Mouse (Mus musculus) megakaryocyte-erythroid progenitor cell, adult 5-6 weeks (primary cell): ENCODE measurements around the gene Flna. TPM values are rescaled to one million over a fixed set of nuclear protein-coding genes. Genes with fewer than 3 reads are reported as not detected.

Source experiments
- ATAC-seq: replicated peaks from 2 replicates; pipeline ENCODE4 v1.8.0; 2016; ENCODE audit warnings: mild to moderate bottlenecking, inconsistent platforms; ENCODE audit not compliant: severe bottlenecking, poor library complexity, low FRiP score, low TSS enrichment
- total RNA-seq, 2 experiments: library from RNA; stranded (forward) in 1 of 2; stranded (reverse) in 1 of 2; fragments of 200-1000, 215-1000 nt in 1 of 2; fragments of >200 nt in 1 of 2; fragmentation: Nextera tagmentation in 1 of 2; gene quantifications; 2 replicates each; pipeline ENCODE4 v1.2.3; 2014 to 2017

Flna gene
- total RNA-seq (2014; fragmentation: Nextera tagmentation), result 118 and 156 TPM in 2 replicates
- 299 and 337 TPM in 2 replicates for total RNA-seq (2017)

GRCm38 (mm10) chrX:74249615-74250014, at the start of gene Flna:
TSS of gene Flna (minus strand) at chrX:74249820.
- no peak for ATAC-seq

DNA sequence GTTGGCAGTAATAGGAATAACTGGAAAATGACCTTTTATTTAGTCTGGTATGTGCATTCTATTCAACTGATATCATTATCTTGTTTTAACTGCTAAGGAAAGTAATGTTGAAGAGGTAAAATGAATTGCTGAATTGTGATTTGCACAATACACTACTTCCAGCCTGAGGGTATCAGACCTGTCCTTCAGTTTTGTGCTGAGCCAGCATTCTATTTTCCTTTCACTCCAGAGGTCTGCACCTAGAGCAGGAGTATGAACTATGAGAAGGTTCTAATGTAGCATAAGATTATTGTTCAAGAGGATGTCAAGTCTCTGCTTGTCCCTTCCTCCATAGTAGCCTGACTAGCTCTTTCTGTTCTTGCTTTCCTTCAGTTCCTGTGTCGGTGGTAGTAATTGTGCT, 48.7 kb upstream of the Flna start:
- no peak for ATAC-seq

- ATAC-seq, result peak; percentile 99
These were observed 47.2 kb upstream of the Flna start, which contains the start of gene Atp6ap1 for GRCm38 (mm10) chrX:74296538-74297448. TSS of gene Atp6ap1 (plus strand) at chrX:74297097.

GRCm38 (mm10) chrX:74293431-74293830, 43.8 kb upstream of the Flna start:
- no peak for ATAC-seq

- ATAC-seq, result no peak
These were observed 33.4 kb upstream of the Flna start for GRCm38 (mm10) chrX:74283092-74283437.

DNA sequence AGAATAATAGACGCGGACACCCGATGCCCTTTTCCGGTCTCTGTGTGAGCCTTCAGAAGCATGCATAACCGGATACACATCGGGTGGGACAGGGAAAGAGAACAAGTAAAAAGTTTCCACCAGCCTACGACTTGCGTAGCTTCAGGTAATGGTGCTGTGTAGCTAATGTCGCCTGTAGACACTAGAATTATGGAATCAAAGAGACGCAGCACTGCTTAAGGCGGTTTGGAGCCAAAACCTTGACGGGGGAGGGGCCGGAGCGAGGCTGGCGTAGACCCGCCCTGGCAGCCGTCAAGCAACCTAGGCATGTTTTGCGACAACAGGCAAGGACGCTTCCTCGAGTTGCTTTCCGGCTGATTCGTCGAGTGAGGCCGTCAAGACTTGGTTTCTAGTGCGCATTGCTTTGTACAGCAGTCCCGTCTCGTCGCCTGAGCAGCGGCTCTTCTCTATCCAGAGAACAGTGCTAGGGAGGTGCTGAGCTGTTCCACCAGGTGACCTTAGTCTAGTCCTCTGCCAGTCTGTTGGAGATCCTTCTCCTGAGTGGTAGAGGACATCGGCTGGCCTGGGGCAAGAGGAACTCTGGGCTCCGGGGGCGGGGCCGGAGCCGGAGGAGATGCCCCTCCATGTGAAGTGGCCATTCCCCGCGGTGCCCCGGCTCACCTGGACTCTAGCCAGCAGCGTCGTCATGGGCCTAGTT, 32.9 kb upstream of the Flna start:
- peak; percentile 68 for ATAC-seq

DNA sequence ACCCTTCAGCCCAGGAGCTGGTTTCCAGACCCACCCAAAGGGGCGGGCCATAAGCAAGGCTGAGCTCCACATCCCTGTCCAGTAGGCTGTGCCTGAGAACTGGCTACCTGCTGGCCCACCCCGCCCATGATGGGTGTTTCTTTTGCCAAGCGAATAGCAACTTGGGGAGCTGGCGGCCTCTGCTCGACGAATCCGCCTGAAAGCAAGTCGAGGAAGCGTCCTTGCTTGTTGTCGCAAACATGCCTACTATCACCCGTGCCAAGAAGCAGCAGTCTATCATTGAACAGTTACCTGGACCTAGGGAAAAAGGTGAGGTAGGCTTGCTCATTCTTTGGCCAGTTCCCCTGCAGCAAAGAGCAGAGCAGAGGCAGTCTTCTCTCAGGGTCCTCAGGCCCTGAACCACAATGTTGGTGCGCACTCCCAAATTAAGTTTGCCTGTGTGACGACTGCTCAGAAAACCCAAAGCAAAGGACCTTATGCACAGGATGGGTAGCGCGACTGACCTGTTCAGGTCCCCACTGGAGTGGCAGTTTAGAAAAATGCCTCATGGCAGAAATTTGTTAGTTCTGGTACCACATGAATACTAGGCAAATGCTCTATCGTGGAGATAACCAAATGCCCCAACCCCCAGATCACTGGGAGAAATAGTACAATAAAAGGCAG, 32.2 kb upstream of the Flna start, which contains the start of the genes Taz and Dnase1l1:
Gene Taz (plus strand): TSS at position 181 of the 663 bp plus-strand sequence.
Gene Dnase1l1 (minus strand): TSS at position 606 of the 663 bp plus-strand sequence.
- ATAC-seq, result peak; percentile 94

DNA sequence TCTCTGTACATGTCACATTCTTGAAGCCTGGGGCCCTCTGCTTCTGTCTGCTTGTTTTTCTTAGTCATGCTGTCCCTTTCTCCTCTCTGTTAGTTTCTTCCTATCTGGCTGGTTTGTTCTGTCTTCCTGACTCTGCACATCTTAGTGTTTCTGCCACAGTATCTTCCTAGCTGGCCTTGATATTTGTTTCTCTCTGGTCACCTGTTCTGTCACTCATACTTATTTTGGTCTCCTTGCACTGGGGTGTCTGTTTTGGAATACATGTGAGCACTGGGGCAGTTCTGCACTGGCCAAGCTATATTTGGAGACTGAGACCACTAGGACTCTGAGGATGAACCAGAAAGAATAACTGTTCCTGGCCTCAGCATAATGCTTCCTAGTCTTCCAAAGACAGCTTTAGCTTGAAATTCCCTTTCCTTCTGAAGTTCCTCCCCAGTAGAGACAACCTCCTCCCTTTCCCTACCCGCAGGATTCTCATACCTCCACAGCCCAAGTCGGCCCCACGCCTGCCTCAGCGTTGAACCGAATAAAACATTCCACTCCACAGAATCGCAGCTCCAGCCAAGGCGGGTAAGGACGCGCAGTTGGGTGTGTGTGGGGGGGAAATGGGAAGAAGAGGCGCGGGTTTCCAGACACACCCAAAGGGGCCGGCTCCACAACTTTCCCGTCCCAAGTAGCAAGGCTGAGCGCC, 31.6 kb upstream of the Flna start:
- no peak for ATAC-seq

DNA sequence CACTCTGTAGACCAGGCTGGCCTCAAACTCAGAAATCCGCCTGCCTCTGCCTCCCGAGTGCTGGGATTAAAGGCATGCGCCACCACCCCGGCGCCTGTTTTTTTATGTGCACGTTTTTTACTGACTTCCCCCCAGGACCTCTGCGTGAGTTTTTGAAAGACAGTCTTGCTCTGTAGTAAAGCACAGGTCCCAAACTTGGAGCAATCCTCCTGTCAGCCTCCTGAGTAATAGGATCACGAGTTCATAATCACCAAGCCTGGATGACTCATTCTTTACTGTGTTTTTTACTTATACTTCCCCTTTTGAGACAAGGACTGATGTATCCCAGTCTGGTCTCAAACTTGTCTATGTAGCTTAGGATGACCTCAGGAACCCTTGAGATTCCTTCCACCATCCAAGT, 28.3 kb upstream of the Flna start:
- no peak for ATAC-seq

GRCm38 (mm10) chrX:74273422-74274322, 24.1 kb upstream of the Flna start:
- no peak for ATAC-seq

DNA sequence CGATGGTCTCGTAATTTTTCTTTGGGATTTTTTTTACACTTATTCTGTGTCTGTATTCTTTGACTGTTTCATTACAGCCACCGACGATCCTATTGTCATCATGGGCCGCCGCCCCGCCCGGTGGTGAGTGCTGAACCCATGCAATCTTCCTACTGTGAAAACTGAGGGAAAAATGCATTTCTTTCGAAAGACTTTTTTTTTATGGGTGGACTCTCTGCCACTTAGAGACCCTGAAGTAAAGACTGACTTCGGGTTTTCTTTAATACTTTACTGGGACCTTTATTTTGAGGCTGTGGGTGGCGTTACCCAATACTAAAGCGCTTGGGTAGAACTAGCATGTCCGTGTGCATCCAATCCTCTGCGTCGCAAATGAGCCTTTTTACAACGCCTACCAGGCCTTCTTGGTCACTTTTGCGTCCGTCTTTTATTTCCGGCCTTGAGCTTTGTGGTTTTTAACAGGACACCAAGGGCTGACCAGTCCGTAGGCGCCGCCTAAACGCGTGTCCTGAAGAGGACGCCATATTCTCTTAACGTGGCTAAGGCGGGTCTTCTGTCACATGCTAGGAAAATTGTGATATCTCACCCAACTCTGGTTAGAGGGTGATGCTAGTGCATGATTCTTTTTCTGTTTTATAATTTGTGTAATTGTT, 21.4 kb upstream of the Flna start:
- no peak; the same call in 1 of the 2 replicates for ATAC-seq

DNA sequence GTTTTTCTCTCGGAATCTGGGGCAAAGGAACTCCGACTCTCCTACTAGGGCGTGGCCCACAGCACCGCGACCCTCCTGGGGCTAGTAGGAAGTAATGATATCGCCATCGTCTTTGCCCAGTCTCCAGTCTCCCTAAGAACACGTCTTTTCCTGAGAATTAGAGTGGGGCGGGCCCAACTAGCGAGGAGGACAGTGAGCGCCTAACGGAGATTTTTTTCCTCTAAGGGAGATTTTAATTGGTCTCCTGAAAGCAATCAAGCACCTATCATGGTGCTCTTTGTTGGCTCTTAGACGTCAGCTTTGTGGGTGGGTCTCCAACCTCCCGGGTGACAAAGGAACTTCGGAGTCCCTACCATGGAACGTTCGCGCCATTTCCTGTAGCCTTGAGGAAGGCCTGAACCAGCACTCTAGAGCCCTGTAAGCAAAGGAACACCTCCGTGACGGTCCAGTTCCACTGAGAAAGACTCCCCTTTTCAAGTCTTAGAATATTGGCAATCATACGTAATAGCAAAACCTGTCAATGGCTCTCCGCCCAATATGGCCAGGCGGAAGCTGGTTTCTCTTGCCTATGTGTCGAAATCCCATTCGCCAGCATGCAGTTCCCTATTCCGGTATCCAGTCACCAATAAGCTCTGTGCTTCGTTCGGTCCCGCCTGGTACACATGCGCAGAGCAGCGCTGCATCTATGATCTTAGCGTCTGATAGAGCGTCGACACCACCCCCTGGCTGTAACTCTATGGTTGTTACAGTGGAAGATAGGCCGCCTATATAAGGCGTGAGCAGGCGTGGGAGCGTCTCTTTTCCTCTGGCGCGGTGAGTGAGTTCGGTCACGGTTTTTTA, 20.7 kb upstream of the Flna start, which contains the start of gene Rpl10:
Gene Rpl10 (plus strand): TSS at position 751 of the 840 bp plus-strand sequence.
- ATAC-seq, result peak; percentile 84

GRCm38 (mm10) chrX:74269736-74270061, 20.1 kb upstream of the Flna start:
- peak; percentile 31; the same call in 1 of the 2 replicates for ATAC-seq

DNA sequence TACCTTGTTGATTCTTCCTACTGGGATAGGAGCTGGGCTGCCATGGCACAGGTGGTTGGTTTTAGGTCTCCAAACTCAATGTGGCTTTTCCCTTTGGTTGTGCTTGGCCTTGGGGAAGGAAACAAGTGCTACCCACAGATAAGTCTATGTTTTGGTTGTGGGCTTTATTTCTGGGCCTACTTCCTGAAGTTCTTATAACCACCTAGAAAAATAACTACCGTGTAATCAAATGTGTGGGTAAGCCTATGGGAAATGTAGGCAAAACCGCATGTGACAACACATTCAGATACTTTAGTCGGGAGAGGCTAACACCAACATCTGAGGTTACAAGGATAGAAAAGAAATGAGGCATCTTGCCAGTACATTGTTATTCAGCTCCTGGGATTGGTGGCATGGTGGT, 8.1 kb upstream of the Flna start:
- no peak for ATAC-seq

DNA sequence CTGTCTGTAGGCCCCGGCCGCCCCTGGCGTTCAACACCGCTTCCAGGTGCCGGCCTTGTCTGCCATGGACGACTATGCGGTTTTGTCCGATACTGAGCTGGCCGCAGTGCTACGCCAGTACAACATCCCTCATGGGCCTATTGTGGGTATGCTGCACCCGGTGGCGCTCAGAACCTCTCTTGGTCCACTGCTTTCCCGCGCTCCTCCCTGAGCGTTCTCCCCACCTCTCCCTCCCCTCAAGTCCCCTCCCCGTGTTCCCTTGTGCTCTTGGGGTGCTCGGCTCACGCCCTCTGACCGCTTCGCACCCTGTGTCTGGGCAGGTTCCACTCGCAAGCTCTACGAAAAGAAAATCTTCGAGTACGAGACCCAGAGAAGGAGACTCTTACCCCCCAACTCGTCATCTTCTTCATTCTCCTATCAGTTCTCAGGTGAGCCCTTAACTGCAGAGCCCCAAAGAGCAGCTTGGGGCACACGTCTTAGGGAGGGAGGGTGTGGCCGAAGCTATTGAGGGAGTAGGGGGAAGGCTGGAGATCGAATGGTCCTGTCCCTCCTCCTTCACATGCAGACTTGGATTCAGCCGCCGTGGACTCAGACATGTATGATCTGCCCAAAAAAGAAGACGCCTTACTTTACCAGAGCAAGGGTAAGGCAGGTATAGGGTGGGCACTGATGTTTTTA, 5.4 kb upstream of the Flna start:
- peak; percentile 56; the same call in 1 of the 2 replicates for ATAC-seq

DNA sequence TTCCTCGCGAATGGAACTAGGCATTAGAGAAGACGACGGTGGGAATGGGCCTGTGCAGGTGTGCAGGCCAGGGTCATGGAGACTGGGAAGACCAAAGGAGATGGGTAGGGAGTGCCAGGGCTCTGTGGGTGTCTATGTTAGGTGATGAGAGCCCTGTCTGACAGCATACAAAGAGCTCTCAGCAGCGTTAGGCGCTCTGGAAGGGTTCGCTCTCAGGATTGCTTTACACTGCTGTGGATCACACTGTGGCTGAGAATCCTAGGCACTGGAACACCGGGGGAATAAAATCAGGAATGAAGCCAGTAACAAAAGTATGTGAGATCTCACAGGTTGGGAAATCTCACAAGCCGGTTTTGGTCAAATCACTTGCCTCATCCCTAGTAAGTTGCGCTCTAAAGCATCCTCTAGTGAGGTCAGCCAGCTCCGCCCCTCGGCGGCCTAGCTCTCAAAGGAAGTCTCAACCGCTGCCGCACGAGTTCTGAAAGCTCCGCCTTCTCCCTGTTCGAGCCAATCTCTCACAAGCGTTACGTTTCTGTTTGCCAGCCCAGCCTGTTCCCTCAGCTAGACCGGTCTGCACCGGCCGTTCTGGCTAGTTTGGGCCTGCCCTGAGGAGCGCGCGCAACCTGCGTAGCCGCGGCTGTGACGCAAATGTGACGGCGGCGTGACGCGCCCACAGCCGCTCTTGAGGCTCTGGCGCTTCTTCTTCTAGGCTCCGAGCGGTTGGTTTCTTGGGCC, 4.7 kb upstream of the Flna start, which contains the start of gene Emd:
Gene Emd (plus strand): TSS at position 535 of the 735 bp plus-strand sequence.
- ATAC-seq, result peak; percentile 97
